Mouse (Mus musculus) intestine, postnatal 0 days (tissue): ENCODE data around the gene Pttg1ip. TPM values are rescaled to one million over a fixed set of nuclear protein-coding genes. Genes with fewer than 3 reads are reported as not detected.

ENCODE experiments used
- ATAC-seq: fragments of 200-750 bp; cut with Nextera tagmentation; 2 replicates; pipeline ENCODE4 v1.8.0; 2017; ENCODE audit warnings: mild to moderate bottlenecking, moderate TSS enrichment, moderate library complexity
- H3K27ac ChIP-seq: fragments of 300-500 bp; sonication (generic); 2 replicates; pipeline ENCODE4 v1.5.1; 2014; ENCODE audit warnings: mild to moderate bottlenecking, low read depth, low read length, moderate library complexity
- H3K27me3 ChIP-seq: fragments of 300-500 bp; sonication (generic); replicated peaks from 2 replicates; pipeline ENCODE4 v1.6.1; 2014; ENCODE audit warnings: low read length, mixed read lengths; ENCODE audit not compliant: control insufficient read depth, insufficient read depth
- H3K36me3 ChIP-seq: fragments of 300-500 bp; sonication (generic); 2 replicates; pipeline ENCODE4 v1.6.1; 2014; ENCODE audit warnings: mild to moderate bottlenecking, moderate library complexity; ENCODE audit not compliant: control insufficient read depth, insufficient read depth
- H3K4me1 ChIP-seq: fragments of 300-500 bp; sonication (generic); replicated peaks from 2 replicates; pipeline ENCODE4 v1.6.1; 2014; ENCODE audit warnings: antibody characterized with exemption, low read length, mixed read lengths; ENCODE audit not compliant: control insufficient read depth, insufficient read depth
- H3K4me2 ChIP-seq: fragments of 300-500 bp; sonication (generic); replicated peaks from 2 replicates; pipeline ENCODE4 v1.6.1; 2014; ENCODE audit warnings: low read depth, mild to moderate bottlenecking, moderate library complexity
- H3K4me3 ChIP-seq: fragments of 300-500 bp; sonication (generic); 2 replicates; pipeline ENCODE4 v1.5.1; 2014; ENCODE audit warnings: low read depth, low read length
- H3K9ac ChIP-seq: fragments of 300-500 bp; sonication (generic); 2 replicates; pipeline ENCODE4 v1.6.1; 2014; ENCODE audit warnings: mild to moderate bottlenecking, low read depth, low read length
- H3K9me3 ChIP-seq: fragments of 300-500 bp; sonication (generic); 2 replicates; pipeline ENCODE4 v1.6.1; 2016; ENCODE audit warnings: mixed run types; ENCODE audit not compliant: control insufficient read depth
- CTCF ChIP-seq: sonication (generic); IDR thresholded peaks from 2 replicates; pipeline ENCODE4 v1.5.1; 2016; ENCODE audit warnings: low read depth, mild to moderate bottlenecking, control low read depth, antibody characterized with exemption, moderate library complexity
- WGBS: fragments of 180-500 bp; shearing (Covaris S2); extraction: QIAGEN DNeasy Blood & Tissue Kit; methylation state at CpG from one replicate; pipeline ENCODE4 v1.1.7; 2014; 5-methylcytosine and 5-hydroxymethylcytosine counted together
- polyA plus RNA-seq: library from polyadenylated mRNA; unstranded; fragments of >200 nt; fragmentation: Nextera tagmentation; extraction: Ambion mirVana; gene quantifications from 2 replicates; pipeline ENCODE4 v1.2.1, GENCODE M21; 2015

Pttg1ip gene
- polyA plus RNA-seq, 1 experiment from 2014 or later: 200 TPM

- TF ChIP-seq CTCF: no peak
- ATAC-seq: no peak
- Histone ChIP-seq H3K4me3 (no peak overlapping the region), H3K4me2 (peak overlapping the region; percentile 28), H3K9ac (no peak overlapping the region), H3K36me3 (peaks cover 45% of the 10 kb centered on the region), H3K27ac (0 out of 2 replicates have a peak overlapping the region, but pooled peaks have one; percentile 36), H3K27me3 (no peaks in the 10 kb centered on the region), H3K4me1 (peaks cover 24% of the 10 kb centered on the region), H3K9me3 (no peaks in the 10 kb centered on the region)
- WGBS: 47% methylated on average over 6 of the region's 6 CpGs
These were observed 5.7 kb downstream of the Pttg1ip start for GRCm38 (mm10) chr10:77587091-77587775.

- Histone ChIP-seq H3K9me3 (no peaks in the 10 kb centered on the region), H3K9ac (no peak overlapping the region), H3K27ac (no peak overlapping the region), H3K27me3 (no peaks in the 10 kb centered on the region), H3K36me3 (peaks cover 53% of the 10 kb centered on the region), H3K4me2 (no peak overlapping the region), H3K4me1 (peaks cover 21% of the 10 kb centered on the region), H3K4me3 (no peak overlapping the region)
- WGBS: 70% methylated on average over 2 of the region's 2 CpGs
- TF ChIP-seq CTCF: no peak
- ATAC-seq: no peak
These were observed 6.5 kb downstream of the Pttg1ip start for GRCm38 (mm10) chr10:77588036-77588435.

- H3K4me2 ChIP-seq: no peak overlapping the region
- no peak for ATAC-seq
- no peak overlapping the region for H3K4me3 ChIP-seq
- WGBS: 67% methylated on average over 7 of the region's 7 CpGs
- no peak for TF ChIP-seq CTCF
- H3K27me3 ChIP-seq: no peaks in the 10 kb centered on the region
- H3K9ac ChIP-seq: no peak overlapping the region
- H3K9me3 ChIP-seq: no peaks in the 10 kb centered on the region
- H3K36me3 ChIP-seq: peaks cover 64% of the 10 kb centered on the region
- H3K4me1 ChIP-seq: peaks cover 17% of the 10 kb centered on the region
- no peak overlapping the region for H3K27ac ChIP-seq
These were observed 7.6 kb downstream of the Pttg1ip start for GRCm38 (mm10) chr10:77589117-77589516.

GRCm38 (mm10) chr10:77589749-77590148 is 8.2 kb downstream of the Pttg1ip start:
- Histone ChIP-seq H3K9me3 (no peaks in the 10 kb centered on the region), H3K27ac (peak overlapping the region; percentile 28), H3K4me1 (peaks cover 17% of the 10 kb centered on the region), H3K36me3 (peaks cover 70% of the 10 kb centered on the region), H3K4me2 (no peak overlapping the region), H3K27me3 (no peaks in the 10 kb centered on the region), H3K9ac (no peak overlapping the region), H3K4me3 (no peak overlapping the region)
- no peak for ATAC-seq
- WGBS: 85% methylated on average over 8 of the region's 8 CpGs
- no peak for TF ChIP-seq CTCF

- ATAC-seq: peak; percentile 87
- peaks cover 81% of the 10 kb centered on the region for H3K36me3 ChIP-seq
These were observed 9.3 kb downstream of the Pttg1ip start for GRCm38 (mm10) chr10:77590812-77591211.

GRCm38 (mm10) chr10:77591546-77591945 is 10.0 kb downstream of the Pttg1ip start:
- Histone ChIP-seq H3K9ac (no peak overlapping the region), H3K9me3 (no peaks in the 10 kb centered on the region), H3K36me3 (peaks cover 84% of the 10 kb centered on the region), H3K27ac (no peak overlapping the region), H3K27me3 (no peaks in the 10 kb centered on the region), H3K4me2 (no peak overlapping the region), H3K4me3 (no peak overlapping the region), H3K4me1 (peaks cover 13% of the 10 kb centered on the region)
- ATAC-seq: no peak
- TF ChIP-seq CTCF: no peak
- 77% methylated on average over 6 of the region's 6 CpGs for WGBS

More at GRCm38 (mm10) chr10:77590812-77591211, 9.3 kb downstream of the Pttg1ip start:
- Histone ChIP-seq H3K4me3 (no peak overlapping the region), H3K27ac (peak overlapping the region; percentile 28; the same call in 1 of the 2 replicates), H3K27me3 (no peaks in the 10 kb centered on the region), H3K4me1 (peaks cover 15% of the 10 kb centered on the region), H3K9me3 (no peaks in the 10 kb centered on the region), H3K9ac (no peak overlapping the region), H3K4me2 (no peak overlapping the region)
- whole genome bisulfite sequencing: 44% methylated on average over 6 of the region's 6 CpGs
- TF ChIP-seq CTCF: peak; percentile 96

GRCm38 (mm10) chr10:77596060-77596459 is 14.5 kb downstream of the Pttg1ip start:
- Histone ChIP-seq H3K27me3 (no peaks in the 10 kb centered on the region), H3K27ac (no peak overlapping the region), H3K9ac (no peak overlapping the region), H3K4me3 (no peak overlapping the region), H3K36me3 (peaks cover 76% of the 10 kb centered on the region), H3K4me2 (no peak overlapping the region), H3K4me1 (no peaks in the 10 kb centered on the region), H3K9me3 (no peaks in the 10 kb centered on the region)
- TF ChIP-seq CTCF: no peak
- ATAC-seq: no peak
- WGBS: 92% methylated on average over 2 of the region's 2 CpGs
